Mouse (Mus musculus): Measurements from ENCODE around the gene Usp28.

DNA sequence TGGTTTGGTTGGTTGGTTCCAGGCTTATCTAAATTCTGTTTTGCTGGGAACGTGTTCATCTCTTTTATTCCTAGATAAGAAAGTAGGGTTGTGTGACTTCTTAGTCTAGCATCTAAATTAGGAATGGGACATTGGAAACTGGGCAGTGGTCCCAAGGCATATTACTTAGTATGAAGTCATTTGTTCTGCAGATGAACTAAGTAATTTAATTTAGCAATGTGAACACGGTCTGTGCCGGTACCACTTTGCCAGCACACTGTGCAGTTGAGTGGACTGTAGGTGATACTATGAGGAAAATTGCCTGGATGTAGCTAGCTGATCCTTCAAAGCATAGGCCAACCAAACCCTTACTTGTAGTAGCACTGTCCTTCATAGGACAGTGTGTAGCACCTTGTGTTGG, 91.7 kb downstream of the Usp28 start:
- TF ChIP-seq CTCF (IDR thresholded peaks at IDR 0.05; ENCODE audit: low read depth, low read length) (no peak), POLR2A (IDR thresholded peaks at IDR 0.05; ENCODE audit: borderline replicate concordance, low read depth, low read length) (no peak)

Data from bone marrow macrophage, adult 2 months (primary cell).